Mouse (Mus musculus): ENCODE measurements at regions not wholly inside any gene's neighbourhood (a gene's known extent, or its start where the extent isn't known, plus 50 kb on each side); places are given as distances from the start of the nearest gene placed in this dataset.
"Not testable (repeated sequence)": the region's sequence is repeated elsewhere in the genome, so short reads cannot be mapped to it uniquely, and the experiment has no call there.

DNA sequence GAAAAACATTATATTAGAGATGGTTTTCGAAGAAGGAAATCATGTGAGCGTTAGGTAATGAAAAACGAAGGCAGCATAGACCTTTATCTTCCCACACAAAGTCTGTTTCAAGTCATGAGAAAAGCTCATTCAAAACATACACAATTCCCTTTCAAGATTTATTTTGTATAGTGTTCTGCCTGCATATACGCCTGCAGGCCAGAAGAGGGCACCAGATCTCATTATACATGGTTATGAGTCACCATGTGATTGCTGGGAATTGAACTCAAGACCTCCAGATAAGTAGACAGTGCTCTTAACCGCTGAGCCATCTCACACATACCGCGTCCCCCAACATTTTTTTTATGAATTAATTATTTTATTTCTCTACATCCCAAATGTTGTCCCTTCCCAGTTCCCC, 578.3 kb upstream of the Ccdc54 start:
- in situ Hi-C loops (cut with MboI; ENCODE audit: unreplicated experiment in 2 of 2) = no loop called here

DNA sequence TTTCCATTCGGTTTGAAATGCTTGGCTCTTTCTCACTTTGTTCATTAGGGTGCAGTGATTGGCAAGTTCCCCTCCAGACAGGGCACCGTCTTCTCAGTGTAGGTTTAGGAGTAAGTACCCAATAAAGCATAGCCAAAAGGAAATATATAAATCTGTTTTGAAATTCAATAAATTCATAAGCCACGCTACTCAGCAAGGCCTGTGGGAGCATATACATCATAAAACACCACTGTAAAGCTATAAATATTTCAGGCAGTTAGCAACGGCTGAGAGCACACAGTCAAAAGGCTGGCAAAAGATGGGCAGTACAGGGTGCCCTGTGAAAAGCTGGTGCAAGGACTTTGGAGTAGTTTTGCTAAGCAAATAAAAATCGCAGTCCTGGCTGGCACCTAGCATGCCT, 569.8 kb upstream of the Ccdc54 start:
- in situ Hi-C loops (cut with MboI; ENCODE audit: unreplicated experiment in 2 of 2) = no loop called here

DNA sequence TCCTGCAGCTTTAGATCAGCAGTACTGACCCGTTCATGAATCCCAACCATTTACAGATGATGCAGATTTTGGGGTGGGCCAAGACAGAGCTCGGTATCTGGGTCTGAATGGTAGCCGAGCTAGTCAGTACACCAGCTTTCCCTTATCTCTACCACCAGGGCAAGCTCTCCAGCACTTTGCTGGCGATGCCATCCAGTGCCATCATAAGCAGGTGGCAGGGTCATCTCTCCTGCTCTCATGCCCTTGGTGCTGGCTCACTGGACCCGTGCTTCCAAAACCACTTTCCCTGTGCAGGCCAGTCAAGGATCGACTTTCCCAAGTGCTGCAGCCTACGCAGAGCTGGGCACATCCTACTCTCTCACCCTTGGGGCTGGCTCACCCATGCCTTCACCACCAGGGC, 547.6 kb upstream of the Ccdc54 start:
- in situ Hi-C loops (cut with MboI; ENCODE audit: unreplicated experiment in 2 of 2) = no loop called here

DNA sequence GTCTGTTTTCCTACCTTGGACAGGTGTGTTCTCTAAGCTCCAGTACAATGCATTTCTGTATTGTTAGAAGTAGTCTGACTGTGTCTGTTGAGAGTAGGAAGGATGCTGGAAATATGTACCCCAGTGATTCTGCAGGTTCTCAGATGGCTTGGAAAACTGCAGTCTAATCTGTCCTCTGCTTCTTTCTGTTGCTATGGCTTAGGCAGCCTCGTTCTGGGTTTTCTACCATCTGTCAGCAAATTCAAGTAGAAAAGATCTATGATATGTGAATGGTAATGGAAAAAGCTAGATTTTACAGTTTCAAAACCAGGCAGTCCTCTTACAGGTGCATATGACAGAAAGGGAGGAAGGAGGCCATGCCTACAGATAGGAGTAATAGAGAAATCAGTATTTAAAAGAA, 528.9 kb upstream of the Ccdc54 start:
- in situ Hi-C loops (cut with MboI; ENCODE audit: unreplicated experiment in 2 of 2) = no loop called here

DNA sequence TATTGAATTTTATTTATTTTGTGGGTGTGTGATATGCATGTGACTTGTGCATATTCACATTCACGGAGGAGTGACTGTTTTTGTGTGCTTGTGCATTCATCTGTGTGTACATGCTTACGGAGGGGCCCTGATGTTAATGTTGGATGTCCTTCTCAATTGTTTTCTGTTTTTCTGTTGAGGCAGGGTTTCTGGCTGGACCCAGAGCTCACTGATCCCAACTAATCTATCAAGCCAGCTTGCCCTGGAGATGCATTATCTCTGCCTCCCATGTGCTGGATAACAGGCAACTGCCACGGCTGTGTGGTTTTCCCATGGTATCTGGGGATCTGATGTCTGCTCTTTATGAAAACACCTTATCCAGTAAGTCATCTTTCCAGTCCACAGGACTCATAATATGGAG, 527.4 kb upstream of the Ccdc54 start:
- in situ Hi-C loops (cut with MboI; ENCODE audit: unreplicated experiment in 2 of 2) = no loop called here

DNA sequence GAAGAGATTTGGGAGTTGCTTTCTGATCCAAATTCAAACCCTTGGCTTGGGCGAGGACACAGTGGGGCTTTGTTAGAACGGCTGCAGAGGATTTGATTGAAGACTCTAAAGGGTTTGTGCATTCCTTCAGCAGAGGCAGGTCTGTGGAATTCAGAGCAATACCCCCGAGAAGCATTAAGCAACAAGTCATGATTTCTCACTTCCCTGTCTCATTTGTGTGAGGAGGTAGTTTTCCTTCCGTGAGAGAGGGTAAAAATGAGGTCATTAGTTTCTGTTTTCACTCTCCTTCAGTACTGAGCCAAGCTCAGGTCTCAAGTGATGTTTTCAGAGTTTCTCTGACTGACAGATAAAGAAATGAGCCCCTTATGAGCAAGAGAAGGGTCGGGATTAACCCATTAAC, 526.9 kb upstream of the Ccdc54 start:
- in situ Hi-C loops (cut with MboI; ENCODE audit: unreplicated experiment in 2 of 2) = no loop called here

DNA sequence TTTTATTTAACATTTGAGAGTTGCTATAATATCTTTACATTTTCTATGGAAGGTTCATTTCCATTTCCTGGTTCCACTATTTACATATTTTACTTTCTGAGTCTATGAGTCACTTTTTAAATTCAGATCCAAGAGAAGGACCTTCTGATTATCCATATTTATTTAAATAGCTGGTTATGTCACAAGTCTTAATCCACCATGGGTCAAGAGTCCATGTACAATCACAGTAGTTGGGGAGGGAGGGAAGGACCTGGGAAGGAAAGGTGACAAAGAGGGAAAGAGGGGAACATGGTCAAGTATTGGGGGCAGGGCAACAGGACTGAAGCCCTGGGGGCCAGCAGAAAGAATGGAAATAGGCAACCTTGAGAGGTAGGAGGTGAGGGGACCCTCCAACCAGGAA, 518.9 kb upstream of the Ccdc54 start:
- in situ Hi-C loops (cut with MboI; ENCODE audit: unreplicated experiment in 2 of 2) = no loop called here

DNA sequence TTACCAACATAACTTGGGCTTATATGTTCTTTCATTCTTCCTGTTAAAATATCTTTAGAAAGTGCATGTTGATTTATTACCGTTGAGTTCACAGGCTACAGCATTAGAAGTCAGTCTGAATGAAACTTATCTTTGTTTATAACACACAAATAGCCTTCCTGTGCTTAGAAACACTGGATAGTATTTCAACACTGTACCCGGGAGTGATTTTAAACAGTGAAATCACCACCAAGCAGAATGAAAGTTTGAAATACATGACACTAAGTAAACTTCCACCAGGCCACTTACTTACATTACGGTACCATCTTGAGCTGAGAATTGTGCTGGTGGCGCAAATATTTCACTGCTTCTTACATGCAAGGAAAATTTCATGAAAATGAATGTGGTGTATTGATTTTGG, 516.5 kb upstream of the Ccdc54 start:
- in situ Hi-C loops (cut with MboI; ENCODE audit: unreplicated experiment in 2 of 2) = no loop called here

DNA sequence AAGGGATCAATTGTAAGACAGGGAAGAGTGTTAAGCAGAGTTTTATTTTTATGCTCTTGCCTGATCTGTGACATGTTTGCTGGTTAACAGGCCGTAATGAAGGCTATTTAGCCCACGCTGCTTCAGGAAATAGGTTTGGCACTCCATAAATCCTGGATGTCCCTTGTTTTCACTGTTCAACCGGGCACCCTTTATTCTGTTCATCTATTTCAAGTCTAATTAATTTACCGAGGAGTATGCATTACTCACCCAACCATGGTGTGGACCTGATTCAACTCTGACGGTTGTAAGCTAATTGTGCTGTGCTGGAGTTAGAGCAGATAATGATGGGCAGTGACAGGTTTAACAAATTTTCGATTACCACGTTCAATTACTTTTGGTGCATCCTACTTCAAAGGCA, 495.6 kb upstream of the Ccdc54 start:
- in situ Hi-C loops (cut with MboI; ENCODE audit: unreplicated experiment in 2 of 2) = no loop called here

DNA sequence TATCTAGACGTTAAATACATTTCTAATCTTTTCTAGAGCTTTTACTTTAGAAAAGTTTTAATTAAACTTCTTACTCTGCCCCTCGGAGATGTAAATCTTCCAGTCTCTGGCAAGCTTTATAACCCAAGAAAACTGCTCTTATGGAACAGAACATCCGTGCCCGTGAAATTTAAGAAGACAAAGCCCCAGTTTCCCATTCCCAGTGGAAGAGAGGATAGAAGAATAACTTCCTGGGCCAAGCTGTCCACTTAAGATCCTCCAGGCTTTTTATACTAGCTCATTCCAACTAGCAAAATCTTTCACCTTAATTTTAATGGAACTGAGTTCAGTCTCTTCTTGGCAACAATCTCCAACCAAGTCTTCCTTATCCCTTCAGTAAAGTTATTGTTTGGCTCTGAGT, 489.2 kb upstream of the Ccdc54 start:
- in situ Hi-C loops (cut with MboI; ENCODE audit: unreplicated experiment in 2 of 2) = no loop called here

DNA sequence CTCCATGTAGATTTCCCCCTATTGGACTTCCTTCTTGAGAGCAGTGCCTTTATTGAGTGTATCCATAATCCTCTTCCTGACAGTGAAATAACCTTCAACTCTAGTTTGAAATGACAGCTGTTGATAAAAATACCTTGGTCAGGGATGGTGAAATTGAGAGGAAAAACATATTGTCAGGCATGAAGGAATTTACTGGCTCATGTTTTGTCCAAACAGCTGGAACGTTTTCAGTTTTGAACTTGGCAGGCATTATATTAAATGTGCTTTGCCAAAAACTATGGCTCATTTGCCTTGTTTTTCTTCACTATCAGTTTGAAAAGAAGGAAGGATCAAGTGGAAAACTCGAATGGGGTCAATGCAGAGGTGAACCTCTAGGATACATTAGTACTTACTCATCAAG, 457.7 kb upstream of the Ccdc54 start:
- in situ Hi-C loops (cut with MboI; ENCODE audit: unreplicated experiment in 2 of 2) = no loop called here

DNA sequence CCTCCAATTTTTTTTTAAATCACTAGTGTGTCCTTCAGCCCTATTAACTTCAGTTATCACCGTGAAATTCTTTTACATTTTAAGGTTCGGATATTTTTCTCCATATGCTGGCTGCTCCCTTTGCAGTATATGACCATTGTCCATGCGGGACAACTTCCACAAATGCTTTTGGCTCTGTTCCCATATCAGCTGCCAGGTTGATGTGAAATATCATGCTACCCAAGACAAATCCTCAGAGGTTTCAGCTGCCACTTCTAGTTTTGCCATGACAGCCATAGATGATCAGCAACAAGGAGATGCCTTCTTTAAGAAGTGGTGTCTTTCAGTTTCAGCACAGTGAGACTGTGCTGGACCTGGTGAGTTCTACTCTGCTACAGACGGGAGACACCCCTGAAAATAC, 457.2 kb upstream of the Ccdc54 start:
- in situ Hi-C loops (cut with MboI; ENCODE audit: unreplicated experiment in 2 of 2) = no loop called here

DNA sequence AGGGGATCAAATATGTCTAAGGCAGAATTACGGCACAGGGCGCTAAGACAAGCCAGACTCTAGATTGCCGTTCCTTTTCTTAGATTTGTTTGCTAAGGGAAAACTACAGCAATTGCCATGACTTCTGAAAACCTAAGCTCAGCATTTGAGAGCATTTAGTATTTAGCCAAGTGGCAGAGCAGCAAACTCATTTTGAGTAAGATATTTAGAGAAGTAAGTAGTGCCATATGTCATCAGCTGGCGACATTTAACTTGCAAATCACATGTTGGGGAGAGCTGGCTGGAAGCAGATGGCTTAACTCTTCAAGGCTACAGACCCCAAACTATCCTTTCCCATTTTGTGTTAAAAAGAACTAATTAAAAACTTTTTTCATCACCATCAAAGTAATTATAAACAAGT, 450.4 kb upstream of the Ccdc54 start:
- in situ Hi-C loops (cut with MboI; ENCODE audit: unreplicated experiment in 2 of 2) = no loop called here

DNA sequence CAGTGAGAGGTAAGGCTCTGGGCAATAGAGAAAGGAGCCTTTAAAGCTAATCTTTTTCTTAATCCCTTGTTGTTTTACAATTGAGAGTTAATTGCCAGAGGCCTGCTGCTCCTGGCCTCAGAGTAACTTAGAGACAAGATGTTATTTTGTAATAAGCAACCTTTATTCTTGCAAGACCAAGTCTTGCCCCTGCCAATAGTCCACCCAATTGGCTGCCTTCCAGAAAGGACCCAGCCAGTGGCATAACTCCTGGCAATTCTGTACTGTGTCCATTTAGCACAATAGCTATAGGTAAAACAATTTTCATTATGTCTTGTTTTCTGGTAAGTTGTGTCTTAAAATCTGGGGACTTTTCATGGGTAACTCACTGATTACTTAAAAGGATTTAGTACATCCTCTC, 411.9 kb upstream of the Ccdc54 start:
- in situ Hi-C loops (cut with MboI; ENCODE audit: unreplicated experiment in 2 of 2) = no loop called here

DNA sequence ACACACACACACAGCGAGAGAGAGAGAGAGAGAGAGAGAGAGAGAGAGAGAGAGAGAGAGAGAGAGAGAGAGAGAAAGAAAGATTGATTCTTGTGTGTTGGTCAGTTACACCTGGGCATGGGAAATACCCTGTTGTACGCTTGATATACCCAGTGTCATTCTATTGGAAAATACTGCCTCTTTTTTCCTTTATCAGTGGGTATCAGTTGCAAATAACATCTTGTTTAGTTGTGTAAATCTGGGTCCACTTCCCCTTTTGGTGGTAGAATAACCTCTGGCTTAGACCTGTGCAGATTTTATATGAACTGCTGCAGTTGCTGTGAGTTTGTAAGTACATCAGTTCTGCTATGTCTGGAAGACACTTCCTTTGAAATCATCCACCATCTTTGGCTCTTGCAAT, 373.4 kb upstream of the Ccdc54 start:
- in situ Hi-C loops (cut with MboI; ENCODE audit: unreplicated experiment in 2 of 2) = no loop called here

DNA sequence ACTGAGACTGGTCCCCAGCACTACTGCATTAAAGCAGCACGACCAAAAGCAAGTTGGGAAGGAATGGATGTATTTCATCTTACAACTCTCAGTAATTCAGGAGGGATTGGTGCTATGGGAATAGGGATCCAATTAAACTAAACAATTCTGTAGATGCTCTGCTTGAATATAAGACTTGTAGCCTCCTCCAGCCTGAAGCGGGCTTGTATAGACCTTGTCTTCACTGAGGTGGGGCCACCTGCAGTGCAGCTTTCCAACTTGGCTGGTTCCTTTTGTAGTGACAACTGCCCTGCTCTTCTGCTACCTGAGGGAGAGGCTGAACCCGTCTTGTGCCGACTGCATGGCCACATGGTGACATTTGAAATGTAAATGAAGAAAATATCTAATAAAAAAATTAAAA, 353.1 kb upstream of the Ccdc54 start:
- in situ Hi-C loops (cut with MboI; ENCODE audit: unreplicated experiment in 2 of 2) = no loop called here

DNA sequence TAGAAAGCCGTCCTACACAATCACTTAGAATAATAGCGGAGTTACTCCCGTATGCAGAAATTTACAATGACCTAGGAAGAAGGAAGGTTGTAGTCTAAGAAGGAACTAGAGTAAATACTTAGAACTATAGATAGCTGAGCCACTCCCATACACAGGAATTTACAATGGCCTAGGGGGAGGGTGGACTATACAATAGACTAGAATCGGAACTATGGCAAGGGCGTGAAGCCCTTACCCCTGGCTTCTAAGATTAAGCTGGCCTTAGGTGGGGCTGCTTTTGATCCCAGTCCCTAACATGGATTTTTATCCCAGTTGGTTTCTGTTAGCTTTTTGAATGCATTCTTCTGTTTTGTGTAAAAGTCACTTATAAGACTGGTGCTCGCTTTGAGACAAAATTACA, 352.6 kb upstream of the Ccdc54 start:
- in situ Hi-C loops (cut with MboI; ENCODE audit: unreplicated experiment in 2 of 2) = not testable (repeated sequence)

DNA sequence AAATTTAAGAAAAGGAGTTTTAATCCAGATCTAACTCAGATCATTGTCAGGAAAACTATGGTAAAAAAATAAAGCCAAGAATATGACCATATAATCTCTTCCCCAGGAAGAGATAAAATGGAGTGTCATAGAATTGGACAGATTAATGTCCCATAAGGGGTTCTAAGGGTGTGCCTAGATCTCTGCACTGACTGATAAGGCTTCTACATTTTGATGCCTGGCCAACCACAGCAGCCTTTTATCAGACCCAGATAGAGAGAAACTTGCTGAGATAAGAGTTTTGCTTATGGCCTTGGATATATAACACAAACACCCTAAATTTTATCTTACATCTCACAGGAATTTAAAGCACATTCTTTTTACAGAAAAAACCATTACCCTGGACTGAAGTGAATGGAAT, 351.3 kb upstream of the Ccdc54 start:
- in situ Hi-C loops (cut with MboI; ENCODE audit: unreplicated experiment in 2 of 2) = no loop called here

DNA sequence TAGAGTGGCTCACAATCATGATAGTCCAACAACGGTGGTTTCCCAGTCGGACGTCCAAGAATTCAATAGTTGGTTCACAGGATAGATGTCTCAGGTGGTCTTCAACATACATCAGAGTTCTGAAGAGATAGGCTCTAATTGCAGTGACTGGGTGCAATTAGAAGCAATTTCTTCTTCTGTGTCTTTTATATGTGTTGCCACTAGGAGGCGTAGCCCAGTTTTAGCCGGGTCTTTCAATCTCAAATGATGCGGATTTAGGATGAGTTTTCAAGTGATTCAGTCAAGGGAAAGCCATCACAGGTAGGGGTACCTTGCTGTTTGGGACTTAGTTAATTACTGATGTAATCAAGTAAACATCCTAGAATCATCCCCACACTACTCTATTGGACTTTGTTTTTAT, 348.4 kb upstream of the Ccdc54 start:
- in situ Hi-C loops (cut with MboI; ENCODE audit: unreplicated experiment in 2 of 2) = no loop called here

DNA sequence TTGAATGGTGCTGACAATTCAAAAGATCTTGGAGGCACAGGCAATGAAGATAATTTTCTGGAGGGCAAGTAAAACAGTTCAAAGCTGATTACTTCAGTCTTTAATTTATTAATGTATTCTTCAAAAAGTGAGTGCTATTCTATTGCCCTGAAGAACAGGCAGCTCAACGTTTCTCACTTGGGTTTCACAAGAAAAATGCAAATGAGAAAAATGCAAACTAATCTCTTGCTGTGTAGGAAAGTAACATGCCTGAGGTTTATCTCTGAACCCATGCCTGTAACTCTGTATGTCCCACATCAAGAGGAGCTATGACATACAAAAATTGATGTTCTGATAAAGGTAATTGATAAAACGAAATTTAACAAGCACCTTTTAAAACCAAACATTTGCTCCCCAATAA, 316.8 kb upstream of the Ccdc54 start:
- in situ Hi-C loops (cut with MboI; ENCODE audit: unreplicated experiment in 2 of 2) = no loop called here

DNA sequence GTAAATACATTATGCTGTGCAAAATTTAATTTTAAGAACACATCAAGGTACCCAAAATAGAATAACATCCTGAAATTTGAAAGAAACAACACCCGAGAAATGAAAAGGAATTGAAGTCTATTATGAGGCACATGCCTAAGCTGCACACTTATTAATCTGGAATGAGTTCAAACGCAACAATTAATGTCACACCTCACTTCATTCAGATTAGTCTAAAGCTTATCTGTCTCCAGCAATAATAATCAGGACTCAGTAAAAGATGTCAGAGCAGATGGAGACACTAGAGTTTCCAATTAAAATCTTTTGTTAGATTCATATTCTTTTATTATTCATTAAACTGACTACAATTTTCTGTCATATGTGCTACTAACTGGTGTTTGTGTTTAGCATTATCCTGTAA, 308.2 kb upstream of the Ccdc54 start:
- in situ Hi-C loops (cut with MboI; ENCODE audit: unreplicated experiment in 2 of 2) = no loop called here

DNA sequence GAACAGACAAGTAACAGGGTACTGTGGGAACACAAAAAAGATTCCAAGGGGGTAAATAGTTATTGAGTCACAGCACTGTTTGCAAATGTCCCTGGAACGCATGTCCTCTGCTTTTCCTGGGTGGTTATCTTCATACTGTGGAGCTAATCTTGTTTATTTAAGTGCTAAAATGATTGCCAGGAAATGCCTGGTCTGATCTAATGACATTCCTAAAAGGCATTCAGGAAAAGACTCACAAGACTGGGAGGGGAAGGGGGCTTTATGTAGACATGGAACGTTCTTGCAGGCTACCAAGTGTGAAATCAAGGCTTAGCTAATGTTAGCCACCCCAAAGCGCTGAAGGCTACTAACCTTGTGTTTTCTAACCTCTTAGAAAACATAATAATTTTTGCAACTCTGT, 287.0 kb upstream of the Ccdc54 start:
- in situ Hi-C loops (cut with MboI; ENCODE audit: unreplicated experiment in 2 of 2) = no loop called here

DNA sequence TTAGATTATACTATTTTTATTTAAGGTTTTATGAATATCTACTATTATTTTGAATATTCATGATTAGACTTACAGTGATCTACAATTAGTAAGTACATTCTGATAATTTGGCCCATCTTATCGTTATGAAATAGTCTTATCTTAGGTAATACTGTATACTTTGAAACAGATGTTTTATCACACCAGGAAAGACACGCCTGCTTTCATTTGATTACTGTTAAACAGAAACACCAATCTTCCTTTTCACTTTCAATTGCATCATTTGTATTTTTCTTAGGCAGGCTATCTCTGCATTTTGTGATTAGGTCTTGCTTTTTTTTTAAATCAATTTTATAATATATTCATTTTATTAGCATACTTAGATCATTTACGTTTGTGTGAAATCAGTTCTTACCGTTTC, 280.4 kb upstream of the Ccdc54 start:
- in situ Hi-C loops (cut with MboI; ENCODE audit: unreplicated experiment in 2 of 2) = no loop called here

DNA sequence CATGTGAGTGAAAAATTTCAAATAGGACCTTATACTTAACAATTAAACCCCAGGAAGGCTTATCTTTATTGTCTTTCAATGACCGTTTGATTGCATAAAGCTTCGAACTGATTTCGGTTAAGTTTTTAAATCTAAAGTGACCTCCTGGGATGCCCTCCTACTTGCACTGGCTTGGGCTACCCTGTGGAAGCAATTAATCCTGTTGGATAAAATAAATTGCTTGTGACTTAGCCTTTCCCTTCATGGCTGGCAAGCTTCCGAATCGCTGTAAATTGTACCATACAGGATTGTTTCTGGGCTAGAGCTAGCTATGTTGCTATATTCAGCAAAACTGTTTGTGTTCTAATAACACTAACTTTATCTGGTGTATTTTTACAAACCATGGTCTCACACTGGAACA, 272.6 kb upstream of the Ccdc54 start:
- in situ Hi-C loops (cut with MboI; ENCODE audit: unreplicated experiment in 2 of 2) = no loop called here

All from v-Abl transformed pro-B cells (cell line).